Mouse (Mus musculus): ENCODE results near the gene Ccdc162. TPM values are rescaled to one million over a fixed set of nuclear protein-coding genes. Genes with fewer than 3 reads are reported as not detected.

Gene Ccdc162
- under 1 TPM; 0.08 to 0.14 TPM for total RNA-seq (2021)

DNA sequence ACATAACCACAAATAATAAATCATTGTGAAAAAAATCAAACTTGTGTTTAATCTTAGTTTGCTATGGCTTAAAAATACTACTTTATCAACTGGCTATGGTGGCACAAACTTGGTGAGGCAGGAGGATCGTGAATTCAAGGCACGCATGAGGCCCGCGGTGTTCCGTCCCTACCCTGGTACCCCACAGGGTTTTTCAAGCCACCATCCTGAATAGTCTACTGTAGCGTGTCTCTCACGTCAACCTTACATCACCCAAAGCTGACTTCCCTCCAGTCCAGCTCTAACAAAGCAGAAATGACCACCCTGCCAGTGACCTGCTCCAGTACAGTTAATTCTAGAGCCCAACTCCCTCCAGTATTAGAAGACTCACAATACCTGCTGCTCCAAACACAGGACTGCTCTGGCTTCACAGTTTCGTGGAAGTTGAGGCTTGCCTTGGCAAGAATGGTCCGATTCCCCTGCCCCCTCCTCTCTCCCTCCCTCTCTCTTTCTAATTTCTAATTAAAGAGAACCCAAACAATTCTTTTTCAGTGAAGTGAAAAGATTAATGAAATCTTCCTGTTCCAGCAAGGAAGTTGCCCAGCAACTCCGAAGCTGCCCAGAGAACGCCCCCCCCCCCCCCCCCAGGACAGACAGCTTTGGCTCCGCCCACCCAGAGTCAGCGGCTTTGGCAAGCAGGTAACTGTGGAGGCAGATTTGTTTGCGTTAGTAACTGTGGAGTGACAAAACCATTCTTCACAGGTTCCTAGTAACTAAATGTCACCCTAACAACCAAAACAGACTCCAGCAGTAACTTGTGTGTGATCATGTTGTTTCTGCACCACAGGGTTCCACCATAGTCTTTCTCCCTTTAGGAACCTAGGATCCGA, at the start of gene Ccdc162:
Gene Ccdc162, minus strand, starts transcription at position 606 of the 869 bp plus-strand sequence.
- DNase-seq (ENCODE audit: low spot score) = no peak
- intact Hi-C loops (cut with DNase I) = no loop called here

- intact Hi-C loops (cut with DNase I) = no loop called here
- DNase-seq (ENCODE audit: low spot score) = no peak
Observed at GRCm38 (mm10) chr10:41765586-41765985, 49.2 kb upstream of the Ccdc162 start.

DNA sequence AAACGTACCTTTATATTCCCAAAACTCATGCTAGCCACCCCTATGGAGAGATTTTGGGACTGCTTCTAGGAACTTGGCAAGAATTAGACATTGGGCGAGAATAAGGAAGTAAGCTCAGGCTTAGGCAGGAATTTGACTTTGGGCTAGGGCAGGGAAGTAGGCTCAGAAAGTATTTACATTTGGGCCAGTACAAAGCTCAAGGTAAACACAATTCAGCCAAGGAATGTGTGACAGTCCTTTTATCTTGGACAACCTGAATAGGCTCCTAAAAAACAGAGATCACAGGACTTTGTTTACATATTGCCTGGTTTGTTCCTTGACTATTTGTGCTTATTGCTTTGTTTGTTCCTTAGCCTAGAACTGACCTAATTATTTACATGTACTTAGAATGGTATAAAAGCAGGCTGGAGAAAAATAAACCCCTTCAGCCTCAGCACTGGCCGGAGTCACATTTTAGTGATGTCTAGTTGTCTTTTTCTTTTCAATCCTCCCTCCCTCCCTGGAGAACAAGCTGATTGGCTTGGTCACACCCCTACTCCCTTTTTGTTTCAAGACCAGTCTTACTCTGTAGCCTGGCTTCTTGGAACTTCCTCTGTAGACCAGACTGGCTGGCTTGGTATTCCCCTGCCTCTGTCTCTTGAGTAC, 47.4 kb upstream of the Ccdc162 start:
- intact Hi-C loops (cut with DNase I) = no loop called here

GRCm38 (mm10) chr10:41760866-41761265, 44.4 kb upstream of the Ccdc162 start:
- no peak for DNase-seq (ENCODE audit: low spot score)
- intact Hi-C loops (cut with DNase I) = no loop called here

More for the DNA sequence above, 47.4 kb upstream of the Ccdc162 start:
- DNase-seq (ENCODE audit: low spot score) = no peak

GRCm38 (mm10) chr10:41758041-41758440, 41.6 kb upstream of the Ccdc162 start:
- intact Hi-C loops (cut with DNase I) = no loop called here
- no peak for DNase-seq (ENCODE audit: low spot score)

- no peak for DNase-seq (ENCODE audit: low spot score)
- intact Hi-C loops (cut with DNase I) = no loop called here
Observed at GRCm38 (mm10) chr10:41757226-41757625, 40.8 kb upstream of the Ccdc162 start.

GRCm38 (mm10) chr10:41751867-41752480, 35.5 kb upstream of the Ccdc162 start:
- DNase-seq (ENCODE audit: low spot score) = no peak
- intact Hi-C loops (cut with DNase I) = no loop called here

GRCm38 (mm10) chr10:41749306-41749705, 32.9 kb upstream of the Ccdc162 start:
- no peak for DNase-seq (ENCODE audit: low spot score)
- intact Hi-C loops (cut with DNase I) = no loop called here

GRCm38 (mm10) chr10:41746554-41746953, 30.1 kb upstream of the Ccdc162 start:
- no peak for DNase-seq (ENCODE audit: low spot score)
- intact Hi-C loops (cut with DNase I) = no loop called here

- intact Hi-C loops (cut with DNase I) = no loop called here
- DNase-seq (ENCODE audit: low spot score) = no peak
Observed at GRCm38 (mm10) chr10:41744006-41744405, 27.6 kb upstream of the Ccdc162 start.

DNA sequence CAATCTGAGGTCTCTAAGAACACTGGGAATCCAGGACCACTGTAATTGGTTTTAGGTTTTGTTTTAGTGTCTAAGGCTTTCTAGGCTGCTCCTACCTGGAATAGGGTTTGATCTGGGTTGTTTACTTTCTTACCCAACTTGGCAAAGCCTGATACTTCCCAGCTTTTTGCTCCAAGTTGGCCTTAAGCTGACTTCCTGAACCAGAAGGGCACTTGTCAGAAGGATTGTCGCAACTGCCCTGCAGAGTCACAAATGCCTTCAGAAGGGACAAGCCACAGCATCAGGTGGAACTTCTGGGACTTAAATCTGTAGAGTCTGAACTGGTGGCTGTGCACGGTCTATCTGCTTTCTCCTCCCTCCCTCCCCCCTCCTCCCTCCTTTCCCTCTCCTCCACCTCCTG, 23.8 kb upstream of the Ccdc162 start:
- intact Hi-C loops (cut with DNase I) = no loop called here

DNA sequence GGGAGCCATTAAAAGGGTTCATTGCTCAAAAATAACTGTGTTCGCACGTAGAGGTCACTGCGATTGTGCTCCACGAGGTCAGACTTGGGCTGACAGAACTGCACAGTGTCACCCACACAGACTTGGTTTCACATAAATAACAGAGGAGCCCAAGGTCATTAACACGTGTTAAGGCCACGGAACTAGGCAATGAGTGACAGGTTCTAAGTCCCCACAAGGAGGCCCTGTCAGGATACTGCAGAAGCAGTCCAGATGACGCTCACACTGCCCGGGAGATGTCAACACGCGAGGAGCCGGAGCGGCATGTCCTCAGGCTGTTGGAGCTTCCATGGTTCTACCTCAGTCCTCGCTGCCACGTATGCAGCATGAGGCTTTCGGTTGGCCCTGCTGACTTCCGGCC, 20.8 kb upstream of the Ccdc162 start:
- intact Hi-C loops (cut with DNase I) = no loop called here
- no peak for DNase-seq (ENCODE audit: low spot score)

More for the DNA sequence above, 23.8 kb upstream of the Ccdc162 start:
- no peak for DNase-seq (ENCODE audit: low spot score)

DNA sequence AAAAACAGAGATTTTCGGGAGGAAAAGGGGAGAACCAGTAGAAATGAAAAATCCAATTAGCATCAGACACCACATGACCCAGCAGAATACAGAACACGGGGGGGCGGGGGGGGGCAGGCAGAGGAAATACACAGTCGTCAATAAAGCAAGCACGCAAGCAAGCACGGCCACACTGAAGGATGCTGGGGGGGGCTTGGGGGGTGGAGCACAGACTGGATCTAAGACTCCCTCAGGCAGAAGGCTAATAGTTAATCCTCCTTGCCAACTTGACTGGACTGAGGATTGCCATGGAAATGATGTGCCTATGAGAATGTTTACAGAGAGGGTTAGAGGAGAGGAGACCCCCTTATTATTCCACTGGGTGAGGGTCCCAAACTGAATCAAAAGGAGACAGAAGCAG, 19.0 kb upstream of the Ccdc162 start:
- no peak for DNase-seq (ENCODE audit: low spot score)
- intact Hi-C loops (cut with DNase I) = no loop called here

DNA sequence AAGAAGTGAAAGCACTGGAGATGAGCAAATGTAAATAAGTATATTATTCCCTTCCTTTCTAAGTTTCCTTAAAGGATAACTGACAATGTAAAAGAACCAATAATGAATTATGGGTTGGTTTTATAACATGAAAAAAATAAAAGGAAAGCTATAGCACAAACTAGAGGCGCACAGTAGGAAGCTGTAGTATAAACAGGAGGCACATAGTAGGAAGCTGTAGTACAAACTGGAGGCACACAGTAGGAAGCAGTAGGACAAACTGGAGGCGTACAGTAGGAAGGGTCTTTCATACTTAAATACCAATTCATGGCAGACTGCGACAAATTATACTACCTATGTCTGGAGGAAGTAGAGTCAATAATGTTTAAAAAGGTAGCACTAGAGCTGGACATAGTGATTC, 16.8 kb upstream of the Ccdc162 start:
- intact Hi-C loops (cut with DNase I) = no loop called here
- no peak for DNase-seq (ENCODE audit: low spot score)

GRCm38 (mm10) chr10:41731932-41732331, 15.5 kb upstream of the Ccdc162 start:
- no peak for DNase-seq (ENCODE audit: low spot score)
- intact Hi-C loops (cut with DNase I) = no loop called here

- DNase-seq (ENCODE audit: low spot score) = no peak
- intact Hi-C loops (cut with DNase I) = no loop called here
Observed at GRCm38 (mm10) chr10:41730746-41731145, 14.3 kb upstream of the Ccdc162 start.

- DNase-seq (ENCODE audit: low spot score) = no peak
- intact Hi-C loops (cut with DNase I) = no loop called here
Observed at GRCm38 (mm10) chr10:41726215-41726614, 9.8 kb upstream of the Ccdc162 start.

- no peak for DNase-seq (ENCODE audit: low spot score)
- intact Hi-C loops (cut with DNase I) = no loop called here
Observed at GRCm38 (mm10) chr10:41719587-41719986, 3.2 kb upstream of the Ccdc162 start.

DNA sequence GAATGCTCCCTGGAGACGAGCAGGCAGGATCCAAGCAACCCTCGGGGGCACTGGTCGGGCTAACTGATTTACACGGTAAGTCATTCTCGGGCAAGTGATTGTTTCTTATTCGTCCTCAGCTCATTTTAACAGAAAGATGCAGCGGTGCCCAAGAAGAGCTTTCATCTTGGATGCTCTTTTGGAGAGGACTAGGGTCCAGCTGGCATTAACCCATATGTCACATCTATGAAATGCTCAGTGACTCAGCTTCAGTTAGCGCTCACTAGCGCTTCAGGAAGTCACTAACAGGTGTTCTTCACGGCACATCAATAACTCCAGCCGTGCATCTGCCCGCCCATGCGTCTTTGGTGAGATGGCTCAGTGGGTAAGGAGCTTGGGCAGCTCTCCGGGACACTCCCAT, 877 bp downstream of the Ccdc162 start:
- intact Hi-C loops (cut with DNase I) = no loop called here
- DNase-seq (ENCODE audit: low spot score) = no peak

- DNase-seq (ENCODE audit: low spot score) = no peak
- intact Hi-C loops (cut with DNase I) = no loop called here
Observed at GRCm38 (mm10) chr10:41711467-41711866, 5.0 kb downstream of the Ccdc162 start.

DNA sequence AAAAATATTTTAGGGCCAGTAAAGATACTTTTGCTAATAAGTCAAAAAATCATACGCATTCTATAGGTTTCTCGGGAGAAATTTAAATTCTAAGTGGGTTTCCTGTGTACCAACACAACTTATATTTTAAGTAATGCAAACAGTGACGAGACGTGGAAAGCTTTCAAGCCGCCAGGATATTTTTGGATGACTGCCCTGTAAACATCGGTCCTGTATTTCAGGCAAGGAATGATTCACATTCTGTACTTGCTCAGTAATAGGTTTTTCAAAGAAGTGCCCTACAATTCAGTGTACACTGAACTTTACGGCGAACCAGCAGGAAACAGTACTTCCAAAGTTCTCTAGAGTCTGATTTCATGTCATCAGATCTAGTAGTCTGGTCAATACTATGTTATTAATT, 5.7 kb downstream of the Ccdc162 start:
- intact Hi-C loops (cut with DNase I) = no loop called here
- no peak for DNase-seq (ENCODE audit: low spot score)

Data from heart, postnatal 25 days (tissue).